Mouse (Mus musculus) spleen, postnatal 0 days (tissue): ENCODE results near the gene Irx6. TPM values are rescaled to one million over a fixed set of nuclear protein-coding genes. Genes with fewer than 3 reads are reported as not detected.

Experiments
- polyA plus RNA-seq: library from polyadenylated mRNA; unstranded; fragments of >200 nt; fragmentation: Nextera tagmentation; extraction: Ambion mirVana; gene quantifications from 2 replicates; pipeline ENCODE4 v1.2.1, GENCODE M21; 2015

Irx6 gene
- 0.07 and 0.21 TPM in 2 replicates for polyA plus RNA-seq

GRCm38 (mm10) chr8:92674244-92675128, at the start of gene Irx6:
Irx6 (plus strand) TSS chr8:92674288.

Other genes with a start within 250 kb of the Irx6 start
- 104 and 140 TPM in 2 replicates for gene Mmp2, start 153.0 kb downstream of the Irx6 start, polyA plus RNA-seq
- gene Lpcat2, start 181.1 kb downstream of the Irx6 start, polyA plus RNA-seq: 24.7 and 30.8 TPM in 2 replicates
- 0.34 and 0.36 TPM in 2 replicates for gene Capns2, start 227.1 kb downstream of the Irx6 start, polyA plus RNA-seq